ENCODE assay signal across 21 mouse cellular contexts in genomic region chr5:124779926-124780325, GRCm38 (mm10).
"Had no signal": no experiment of that assay in that cellular context is flagged by ENCODE, and none has a peak within 500 bp of the region (broad histone marks: within the 10 kb centered on the region; RNA-seq: fewer than 3 reads in every experiment).

No protein-coding gene starts in this region.

- H3K9ac ChIP-seq: liver, embryonic 14.5 days; lung, embryonic 14.5 days; midbrain, embryonic 12.5 days; neural tube, embryonic 13.5 days; neural tube, embryonic 15.5 days; stomach, embryonic 15.5 days had no signal

- H3K4me1 ChIP-seq: midbrain, embryonic 10.5 days; midbrain, embryonic 12.5 days; neural tube, embryonic 13.5 days; neural tube, embryonic 15.5 days; stomach, embryonic 15.5 days had no signal

- H3K27ac ChIP-seq: liver, embryonic 14.5 days; midbrain, embryonic 10.5 days; midbrain, embryonic 12.5 days; neural tube, embryonic 13.5 days; neural tube, embryonic 15.5 days; stomach, embryonic 15.5 days; stomach, postnatal 0 days had no signal

- H3K4me2 ChIP-seq: lung, embryonic 14.5 days; midbrain, embryonic 12.5 days; neural tube, embryonic 13.5 days; neural tube, embryonic 15.5 days; stomach, embryonic 15.5 days had no signal

- H3K27me3 ChIP-seq: midbrain, embryonic 12.5 days; neural tube, embryonic 13.5 days; neural tube, embryonic 15.5 days; stomach, embryonic 15.5 days had no signal

- H3K36me3 ChIP-seq: midbrain, embryonic 10.5 days; midbrain, embryonic 12.5 days; neural tube, embryonic 13.5 days; neural tube, embryonic 15.5 days; stomach, embryonic 15.5 days had no signal

- H3K9me3 ChIP-seq: midbrain, embryonic 12.5 days; neural tube, embryonic 13.5 days; neural tube, embryonic 15.5 days; stomach, embryonic 15.5 days had no signal

- DNase-seq: lung, adult 18-20 months; lung, embryonic 14.5 days; lung, postnatal 10 days; lung, postnatal 4 days; midbrain, embryonic 14.5 days; retina, postnatal 1 day; right cerebral cortex, adult 18-20 months; right cerebral cortex, postnatal 25 days; right cerebral cortex, postnatal 4 days; spleen, adult 18-20 months; thymus, adult 2 months; thymus, postnatal 25 days had no signal

- ATAC-seq: midbrain, embryonic 16.5 days had no signal

- H3K4me3 ChIP-seq: midbrain, embryonic 10.5 days; midbrain, embryonic 12.5 days; myocyte; neural tube, embryonic 13.5 days; neural tube, embryonic 15.5 days; stomach, embryonic 15.5 days had no signal
